Mouse (Mus musculus) induced T-regulatory cell, adult 2 months (primary cell): ENCODE data around the gene Klk12.

Experiments used
- DNase-seq: peaks from one replicate; pipeline ENCODE4 v3.0.0-alpha.2; 2012; ENCODE audit warnings: low read depth

The Klk12 gene

DNA sequence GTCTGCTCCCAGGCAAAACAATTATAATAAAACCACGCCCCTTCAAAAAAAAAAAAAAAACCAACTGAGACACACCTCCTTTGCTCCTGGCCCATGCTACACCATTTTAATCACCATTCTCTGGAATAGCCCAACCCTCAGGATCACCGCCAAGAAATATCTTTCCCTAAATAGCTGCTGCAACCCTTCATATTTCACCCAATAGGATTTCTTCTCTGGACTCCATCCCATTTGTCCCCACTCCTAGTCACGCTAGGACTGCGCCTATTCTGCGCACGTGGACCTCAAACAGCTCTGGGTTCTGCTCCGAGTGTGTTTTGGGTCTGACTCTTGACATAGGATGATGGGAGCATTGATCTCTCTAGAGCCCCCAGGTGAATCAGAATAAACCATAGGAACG, 27.7 kb downstream of the Klk12 start:
- no peak for DNase-seq

DNA sequence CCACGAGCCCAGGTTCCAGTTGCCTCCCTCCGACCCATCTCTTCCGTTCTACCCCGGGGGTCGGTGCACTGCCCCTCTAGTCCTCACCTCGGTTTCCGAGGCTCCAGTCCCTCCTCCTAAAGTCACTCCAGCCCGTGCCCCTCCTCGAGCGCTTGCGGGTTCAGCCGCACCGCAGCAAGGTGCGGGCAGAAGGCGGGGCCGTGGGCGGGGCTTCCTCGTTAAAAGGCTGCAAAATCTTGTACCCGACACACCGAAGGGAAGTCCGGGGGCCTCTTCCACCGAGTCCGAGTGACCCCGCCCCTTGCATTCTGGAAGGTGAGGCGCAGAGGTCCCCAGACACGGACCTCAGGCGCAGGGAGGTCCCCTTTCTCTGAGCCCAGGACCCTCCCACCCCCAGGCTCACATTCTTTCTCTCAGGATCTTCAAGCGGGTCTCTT, 28.7 kb downstream of the Klk12 start, which contains the start of gene Klk8:
Klk8 (plus strand) TSS at position 245 of the 437 bp plus-strand sequence.
- DNase-seq, result peak; percentile 82

DNA sequence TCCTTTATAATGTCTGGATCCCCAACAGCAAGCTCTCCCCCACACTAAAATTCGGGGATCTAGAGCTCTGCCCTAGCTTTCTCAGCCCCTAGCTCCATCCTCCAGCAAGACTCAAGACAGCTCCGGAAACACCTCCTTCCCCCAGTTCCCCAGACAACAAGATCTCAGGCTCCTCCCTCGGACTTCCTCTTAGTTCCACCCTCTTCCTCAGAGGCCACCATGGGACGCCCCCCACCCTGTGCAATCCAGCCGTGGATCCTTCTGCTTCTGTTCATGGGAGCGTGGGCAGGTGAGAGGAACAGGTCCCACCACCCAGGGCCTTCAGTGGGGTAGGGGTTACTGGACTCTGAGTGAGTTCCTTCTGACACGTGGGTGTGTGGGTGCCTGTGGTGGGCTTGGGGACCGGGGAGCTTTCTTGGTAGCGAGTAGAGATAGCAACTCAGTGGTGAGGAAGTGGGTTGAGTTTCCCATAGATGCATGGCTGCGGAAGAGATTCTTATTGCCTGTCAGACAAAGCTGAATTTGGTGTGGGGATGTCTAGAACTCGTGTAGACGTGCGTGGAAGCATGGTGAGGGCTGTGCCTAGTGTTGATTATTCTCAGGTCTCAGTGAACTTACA, 29.3 kb downstream of the Klk12 start:
- DNase-seq, result peak; percentile 74

DNA sequence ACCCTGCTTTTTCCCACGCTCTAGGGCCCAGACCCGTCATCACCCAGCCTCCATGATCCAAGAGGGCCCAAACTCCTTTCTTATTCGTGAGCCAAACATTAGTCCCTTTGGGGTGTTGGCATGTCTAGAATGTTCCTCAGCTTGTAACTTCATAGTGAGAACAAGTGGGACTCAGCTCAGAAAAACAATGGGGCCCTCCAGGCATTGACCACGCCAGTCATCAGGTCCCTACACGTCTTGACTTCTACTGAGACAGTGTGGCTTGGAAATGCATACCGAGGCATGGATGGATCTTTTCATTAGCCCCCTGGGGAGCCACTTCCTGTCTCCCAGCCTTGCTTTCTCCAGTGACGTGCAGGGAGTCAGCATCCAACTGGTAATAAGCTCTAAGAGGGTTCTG, 31.2 kb downstream of the Klk12 start:
- no peak for DNase-seq

DNA sequence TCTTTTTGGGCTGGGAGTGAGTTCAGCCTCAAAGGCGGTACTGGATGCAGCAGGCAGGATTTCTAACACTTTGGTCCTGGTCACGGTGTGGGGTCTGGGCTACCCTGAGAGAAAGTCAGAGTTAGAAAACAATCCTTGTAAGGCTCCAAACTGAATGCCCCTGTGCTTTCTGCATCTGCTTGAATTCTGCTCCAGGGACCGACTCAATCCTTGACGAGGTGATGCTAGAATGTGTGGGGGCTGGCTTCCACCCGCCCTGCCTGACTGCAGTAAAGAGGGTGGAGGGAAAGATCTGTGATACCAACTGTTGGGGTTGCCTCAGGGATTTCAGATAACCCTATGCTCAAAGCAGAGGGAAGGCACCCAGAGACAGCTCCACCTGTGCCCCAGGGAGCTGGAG, 42.3 kb downstream of the Klk12 start, which contains the start of gene Klk7:
Klk7 (plus strand) TSS at position 301 of the 400 bp plus-strand sequence.
- DNase-seq, result no peak

DNA sequence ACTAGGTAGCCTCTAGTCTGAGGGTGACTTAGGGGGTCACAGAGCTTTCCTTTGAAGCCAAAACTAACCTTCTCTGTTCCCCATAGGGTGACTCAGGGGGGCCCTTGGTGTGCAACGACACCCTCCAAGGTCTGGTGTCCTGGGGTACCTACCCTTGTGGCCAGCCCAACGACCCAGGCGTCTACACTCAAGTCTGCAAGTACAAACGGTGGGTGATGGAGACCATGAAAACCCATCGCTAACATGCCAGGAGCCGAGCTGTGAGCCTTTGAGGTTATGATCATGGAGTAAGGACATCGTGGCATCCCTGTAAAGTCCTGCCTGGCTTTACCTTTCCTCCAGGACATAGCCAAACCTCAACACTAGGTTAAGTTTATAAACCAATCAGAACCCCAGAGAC, 46.5 kb downstream of the Klk12 start:
- DNase-seq, result no peak

DNA sequence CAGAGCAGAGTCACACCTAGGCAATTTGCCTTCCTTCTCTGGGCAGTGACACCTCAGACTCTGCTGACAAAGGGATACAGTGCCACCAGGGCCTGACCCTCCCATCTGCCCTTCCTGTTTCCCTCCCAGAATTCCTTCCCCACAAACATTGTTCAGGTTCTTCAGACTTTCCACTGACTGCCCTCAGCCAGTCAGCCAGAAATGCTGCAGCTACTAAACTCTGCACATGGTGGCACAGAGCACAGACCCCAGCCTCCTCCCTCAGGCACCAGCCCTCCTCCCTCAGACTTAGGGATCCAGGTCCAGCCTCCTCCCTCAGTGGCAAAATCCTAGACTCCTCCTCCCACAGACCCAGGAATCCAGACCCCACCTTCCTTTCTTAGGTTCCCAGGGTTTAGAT, 48.0 kb downstream of the Klk12 start:
- no peak for DNase-seq

DNA sequence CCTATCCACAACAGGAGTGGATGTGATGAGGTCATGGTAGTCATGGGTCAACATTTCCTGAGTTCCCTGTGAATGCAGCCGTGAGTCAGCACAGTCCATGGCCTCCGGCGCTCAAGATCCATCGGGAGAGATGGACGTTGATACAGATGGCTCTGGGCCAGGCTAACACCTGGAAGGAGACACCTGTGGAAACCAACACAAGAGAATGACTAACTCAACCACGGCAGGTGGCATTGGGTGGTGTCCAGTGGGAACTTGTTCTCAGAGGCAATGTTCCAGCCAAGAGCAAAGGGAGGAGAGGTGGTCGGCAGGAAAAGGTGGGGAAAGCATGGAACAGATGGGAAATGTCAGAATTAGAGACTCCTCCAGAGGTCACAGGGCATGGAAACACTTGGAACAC, 52.9 kb downstream of the Klk12 start:
- DNase-seq, result no peak
